Mouse (Mus musculus) hindbrain, embryonic 13.5 days (tissue): ENCODE data around the gene Dnah11. TPM values are rescaled to one million over a fixed set of nuclear protein-coding genes. Genes with fewer than 3 reads are reported as not detected.
A peak's percentile ranks its signal among the peaks of the same experiment; 100 is the strongest.
"Not testable (repeated sequence)": the region's sequence is repeated elsewhere in the genome, so short reads cannot be mapped to it uniquely, and the experiment has no call there.

ENCODE experiments used
- ATAC-seq: fragments of 200-750 bp; cut with Nextera tagmentation; 2 replicates; pipeline ENCODE4 v1.8.0; 2017; ENCODE audit warnings: moderate TSS enrichment; ENCODE audit not compliant: low FRiP score
- H3K27ac ChIP-seq: fragments of 300-500 bp; sonication (generic); 2 replicates; pipeline ENCODE4 v1.5.1; 2015; ENCODE audit warnings: inconsistent platforms, mild to moderate bottlenecking, moderate library complexity
- H3K27me3 ChIP-seq: fragments of 300-500 bp; sonication (generic); 2 replicates; pipeline ENCODE4 v1.6.1; 2015; ENCODE audit warnings: mild to moderate bottlenecking, inconsistent platforms
- H3K36me3 ChIP-seq: fragments of 300-500 bp; sonication (generic); 2 replicates; pipeline ENCODE4 v1.6.1; 2015; ENCODE audit warnings: mild to moderate bottlenecking, inconsistent platforms
- H3K4me1 ChIP-seq: fragments of 300-500 bp; sonication (generic); replicated peaks from 2 replicates; pipeline ENCODE4 v1.6.1; 2015; ENCODE audit warnings: inconsistent platforms
- H3K4me2 ChIP-seq: fragments of 300-500 bp; sonication (generic); 2 replicates; pipeline ENCODE4 v1.6.1; 2015; ENCODE audit warnings: inconsistent platforms, mild to moderate bottlenecking, moderate library complexity
- H3K4me3 ChIP-seq: fragments of 300-500 bp; sonication (generic); 2 replicates; pipeline ENCODE4 v1.5.1; 2015; ENCODE audit warnings: mild to moderate bottlenecking, inconsistent platforms
- H3K9ac ChIP-seq: fragments of 300-500 bp; sonication (generic); 2 replicates; pipeline ENCODE4 v1.6.1; 2015; ENCODE audit warnings: mild to moderate bottlenecking, inconsistent platforms
- H3K9me3 ChIP-seq: fragments of 300-500 bp; sonication (generic); 2 replicates; pipeline ENCODE4 v1.6.1; 2016; ENCODE audit warnings: inconsistent platforms
- WGBS: fragments of 180-500 bp; shearing (Covaris S2); methylation state at CpG from one replicate; pipeline ENCODE4 v1.1.7; 2015; 5-methylcytosine and 5-hydroxymethylcytosine counted together
- polyA plus RNA-seq: library from polyadenylated mRNA; unstranded; fragments of >200 nt; fragmentation: Nextera tagmentation; extraction: Ambion mirVana; gene quantifications from 2 replicates; pipeline ENCODE4 v1.2.1, GENCODE M21; 2015

Dnah11 gene
- polyA plus RNA-seq, 1 experiment from 2014 or later = 0.36 TPM

DNA sequence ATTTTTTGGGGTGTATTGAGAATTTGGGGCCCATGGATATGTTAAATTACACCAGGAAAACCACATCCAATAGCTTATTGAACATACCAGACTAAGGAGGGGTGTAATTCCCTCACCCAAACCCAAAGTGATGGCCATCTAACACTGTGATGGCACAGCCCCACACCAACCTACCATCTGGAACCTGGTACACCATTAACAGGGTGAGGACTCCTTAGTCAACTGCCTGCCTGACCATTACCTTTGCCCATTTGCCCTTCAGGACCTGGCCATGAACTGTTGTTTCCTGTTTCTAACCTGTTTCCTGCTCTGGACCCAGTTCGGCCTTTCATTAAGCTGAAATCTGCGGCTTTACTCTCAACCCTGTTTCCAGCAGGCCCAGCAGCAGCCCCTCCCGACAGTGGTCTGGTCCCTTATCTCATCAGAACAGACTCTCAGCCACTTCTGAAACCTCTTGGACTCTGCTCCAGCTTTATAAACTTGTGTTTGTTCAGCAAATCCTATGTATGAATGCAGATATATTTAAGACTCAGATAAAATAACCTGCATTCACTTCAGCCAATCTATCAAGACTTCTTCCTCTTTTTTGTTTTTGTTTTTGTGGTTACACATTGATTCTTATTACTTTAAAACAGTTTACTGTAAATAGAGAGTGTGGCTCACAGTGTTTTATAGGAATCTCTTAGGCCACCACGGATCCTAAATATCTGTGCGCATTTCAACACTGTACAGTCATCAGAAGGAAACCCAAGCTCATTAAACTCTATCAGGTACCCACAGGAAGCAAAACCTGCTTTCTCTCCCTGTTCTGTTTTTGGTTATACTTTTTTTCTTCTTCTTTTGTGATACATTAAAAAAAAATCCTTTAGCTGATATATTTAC lies 251.8 kb downstream of the Dnah11 start:
- Histone ChIP-seq H3K36me3 (no peaks in the 10 kb centered on the region), H3K9me3 (no peaks in the 10 kb centered on the region), H3K4me2 (no peak overlapping the region), H3K4me3 (no peak overlapping the region), H3K27me3 (no peaks in the 10 kb centered on the region), H3K27ac (no peak overlapping the region), H3K9ac (no peak overlapping the region), H3K4me1 (no peaks in the 10 kb centered on the region)
- no peak for ATAC-seq
- 88% methylated on average over 5 of the region's 5 CpGs for WGBS

DNA sequence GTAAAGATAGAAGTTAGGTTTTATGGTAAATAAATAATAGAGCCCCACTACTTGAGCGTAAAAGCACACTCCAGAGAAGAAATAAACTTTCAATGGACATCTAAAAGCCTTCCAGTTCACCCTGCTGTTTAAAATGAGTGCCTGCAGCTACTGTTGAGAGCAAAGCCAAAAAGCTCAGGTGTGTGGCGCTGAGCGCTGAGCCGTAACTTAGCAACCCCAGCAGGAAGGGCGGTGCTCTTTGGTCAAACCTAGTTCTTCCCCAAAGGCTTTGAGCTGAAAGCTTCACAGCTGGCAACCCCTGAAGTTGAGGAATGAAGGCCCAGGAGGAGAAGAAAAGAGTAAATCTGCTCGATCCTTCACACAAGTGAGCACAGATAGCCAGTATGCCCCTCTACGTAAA lies 256.9 kb downstream of the Dnah11 start:
- 48% methylated on average over 7 of the region's 7 CpGs for WGBS
- Histone ChIP-seq H3K4me1 (no peaks in the 10 kb centered on the region), H3K4me2 (no peak overlapping the region)

GRCm38 (mm10) chr12:117938214-117938613 lies 260.6 kb downstream of the Dnah11 start:
- H3K27me3 ChIP-seq = 0 out of 2 replicates have a peak, but pooled peaks cover 2% of the 10 kb centered on the region
- no peak overlapping the region for H3K27ac ChIP-seq
- no peaks in the 10 kb centered on the region for H3K4me1 ChIP-seq
- H3K9ac ChIP-seq = no peak overlapping the region
- no peak overlapping the region for H3K4me2 ChIP-seq
- WGBS = 75% methylated on average over 2 of the region's 2 CpGs
- H3K9me3 ChIP-seq = no peaks in the 10 kb centered on the region
- ATAC-seq = no peak
- no peaks in the 10 kb centered on the region for H3K36me3 ChIP-seq
- H3K4me3 ChIP-seq = no peak overlapping the region

More for the DNA sequence above, 256.9 kb downstream of the Dnah11 start:
- no peak overlapping the region for H3K4me3 ChIP-seq
- H3K9ac ChIP-seq = no peak overlapping the region
- H3K27me3 ChIP-seq = 0 out of 2 replicates have a peak, but pooled peaks cover 2% of the 10 kb centered on the region
- ATAC-seq = no peak
- no peaks in the 10 kb centered on the region for H3K36me3 ChIP-seq
- H3K27ac ChIP-seq = no peak overlapping the region
- H3K9me3 ChIP-seq = no peaks in the 10 kb centered on the region

DNA sequence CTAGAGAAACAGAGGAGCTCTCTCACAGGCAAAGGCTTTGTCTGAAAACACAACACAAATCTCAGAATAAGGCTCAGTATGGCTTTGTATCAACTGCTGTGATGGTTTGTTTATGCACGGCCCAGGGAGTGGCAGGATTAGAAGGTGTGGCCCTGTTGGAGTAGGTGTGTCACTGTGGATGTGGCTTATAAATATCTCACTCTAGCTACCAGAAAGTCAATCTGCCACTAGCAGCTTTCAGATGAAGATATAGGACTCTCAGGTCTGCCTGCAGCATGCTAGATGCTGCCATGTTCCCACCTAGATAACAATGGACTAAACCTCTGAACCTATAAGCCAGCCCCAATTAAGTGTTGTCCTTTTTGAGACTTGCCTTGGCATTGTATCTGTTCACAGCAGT lies 266.8 kb downstream of the Dnah11 start:
- H3K4me2 ChIP-seq = no peak overlapping the region
- no peak overlapping the region for H3K9ac ChIP-seq
- H3K9me3 ChIP-seq = no peaks in the 10 kb centered on the region
- H3K4me3 ChIP-seq = no peak overlapping the region
- WGBS = 91% methylated on average over 1 of the region's 1 CpGs
- H3K4me1 ChIP-seq = no peaks in the 10 kb centered on the region
- no peak for ATAC-seq
- H3K27me3 ChIP-seq = no peaks in the 10 kb centered on the region
- no peak overlapping the region for H3K27ac ChIP-seq
- H3K36me3 ChIP-seq = no peaks in the 10 kb centered on the region

DNA sequence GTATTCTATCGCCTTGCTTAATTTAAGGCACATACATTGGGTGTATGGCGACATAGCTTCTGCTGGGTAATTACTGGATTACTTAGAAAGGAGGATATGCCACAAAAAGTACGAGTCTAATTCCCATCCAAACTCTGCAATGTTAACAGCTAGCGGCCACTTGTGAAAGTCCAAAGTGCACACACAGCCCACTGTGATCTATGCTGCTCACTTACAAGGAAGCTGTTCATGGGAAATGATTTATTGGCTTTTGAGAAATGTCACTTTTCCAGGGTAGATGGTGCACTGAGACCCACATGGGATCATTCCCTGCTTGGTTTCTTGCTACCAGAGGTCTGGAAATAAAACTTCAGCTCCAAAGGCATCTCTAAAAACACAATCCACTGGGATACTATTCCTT lies 269.1 kb downstream of the Dnah11 start:
- no peak overlapping the region for H3K4me3 ChIP-seq
- no peak overlapping the region for H3K27ac ChIP-seq
- H3K36me3 ChIP-seq = no peaks in the 10 kb centered on the region
- no peak for ATAC-seq
- no peak overlapping the region for H3K4me2 ChIP-seq
- WGBS = 88% methylated on average over 4 of the region's 4 CpGs
- H3K4me1 ChIP-seq = no peaks in the 10 kb centered on the region
- no peaks in the 10 kb centered on the region for H3K27me3 ChIP-seq
- H3K9ac ChIP-seq = no peak overlapping the region
- H3K9me3 ChIP-seq = no peaks in the 10 kb centered on the region

- no peak overlapping the region for H3K4me2 ChIP-seq
- no peak for ATAC-seq
Measured at GRCm38 (mm10) chr12:117915826-117916588, 282.8 kb downstream of the Dnah11 start.

GRCm38 (mm10) chr12:117914613-117915245 lies 284.1 kb downstream of the Dnah11 start:
- Histone ChIP-seq H3K27ac (no peak overlapping the region), H3K36me3 (no peaks in the 10 kb centered on the region), H3K4me1 (peaks cover 29% of the 10 kb centered on the region), H3K9me3 (no peaks in the 10 kb centered on the region), H3K4me3 (no peak overlapping the region), H3K27me3 (no peaks in the 10 kb centered on the region), H3K9ac (no peak overlapping the region), H3K4me2 (no peak overlapping the region)
- 13% methylated on average over 10 of the region's 10 CpGs for WGBS
- peak; percentile 39; the same call in 1 of the 2 replicates for ATAC-seq

More at GRCm38 (mm10) chr12:117915826-117916588, 282.8 kb downstream of the Dnah11 start:
- 33% methylated on average over 10 of the region's 10 CpGs for WGBS
- Histone ChIP-seq H3K4me3 (no peak overlapping the region), H3K4me1 (peaks cover 29% of the 10 kb centered on the region), H3K9me3 (no peaks in the 10 kb centered on the region), H3K9ac (no peak overlapping the region), H3K27ac (no peak overlapping the region), H3K27me3 (no peaks in the 10 kb centered on the region), H3K36me3 (no peaks in the 10 kb centered on the region)

- no peaks in the 10 kb centered on the region for H3K9me3 ChIP-seq
- H3K4me3 ChIP-seq = no peak overlapping the region
- H3K9ac ChIP-seq = no peak overlapping the region
- H3K36me3 ChIP-seq = no peaks in the 10 kb centered on the region
- H3K27me3 ChIP-seq = no peaks in the 10 kb centered on the region
- H3K4me2 ChIP-seq = no peak overlapping the region
- H3K27ac ChIP-seq = no peak overlapping the region
- no peak for ATAC-seq
- peaks cover 24% of the 10 kb centered on the region for H3K4me1 ChIP-seq
- 86% methylated on average over 1 of the region's 1 CpGs for WGBS
Measured at GRCm38 (mm10) chr12:117911396-117911795, 287.4 kb downstream of the Dnah11 start.

DNA sequence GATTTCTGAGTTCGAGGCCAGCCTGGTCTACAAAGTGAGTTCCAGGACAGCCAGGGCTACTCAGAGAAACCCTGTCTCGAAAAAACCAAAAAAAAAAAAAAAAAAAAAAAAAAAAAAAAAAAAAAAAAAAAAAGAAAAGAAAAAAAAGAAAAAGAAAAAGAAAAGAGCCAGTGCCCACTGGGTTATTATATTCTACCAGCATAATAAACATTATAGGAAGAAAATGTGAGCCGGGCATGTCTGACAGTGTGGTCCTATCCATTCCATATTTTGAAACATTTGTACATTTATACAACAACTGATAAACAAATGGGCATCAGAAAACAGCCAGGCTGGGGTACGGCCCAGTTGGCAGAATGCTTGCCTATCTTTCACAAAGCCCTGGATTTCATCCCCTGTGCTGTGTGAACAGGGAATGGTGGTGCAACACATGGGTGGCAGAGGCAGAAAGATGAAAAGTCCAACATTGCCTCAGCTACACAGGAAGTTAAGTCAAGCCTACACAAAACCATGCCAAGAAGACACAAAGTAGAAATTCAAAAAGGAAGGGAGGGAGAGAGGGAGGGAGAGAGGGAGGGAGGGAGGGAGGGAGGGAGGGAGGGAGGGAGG lies 293.5 kb downstream of the Dnah11 start:
- not testable (repeated sequence) for H3K4me3 ChIP-seq, H3K9ac ChIP-seq, ATAC-seq, H3K36me3 ChIP-seq, H3K27ac ChIP-seq, H3K27me3 ChIP-seq, H3K9me3 ChIP-seq, H3K4me2 ChIP-seq, H3K4me1 ChIP-seq
- 92% methylated on average over 4 of the region's 4 CpGs for WGBS

DNA sequence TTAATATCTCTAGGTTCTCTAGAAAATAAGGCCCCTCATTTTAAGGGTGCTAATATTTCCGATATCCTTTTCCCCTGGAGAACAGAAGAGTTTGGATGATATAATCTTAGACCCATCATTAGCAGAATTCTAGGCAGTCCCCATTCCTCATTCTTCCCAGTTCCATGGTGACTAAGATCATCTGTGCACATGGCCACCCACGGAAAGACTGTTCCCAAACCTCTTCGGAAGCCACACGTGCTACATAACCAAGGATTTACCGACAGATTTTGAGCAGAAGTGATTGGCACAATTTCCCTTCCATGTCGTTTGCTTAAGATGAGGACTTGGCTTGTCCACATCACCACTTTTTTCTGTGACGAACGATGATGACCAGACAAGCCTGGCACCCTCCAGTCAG lies 295.2 kb downstream of the Dnah11 start:
- H3K27me3 ChIP-seq = no peaks in the 10 kb centered on the region
- no peaks in the 10 kb centered on the region for H3K9me3 ChIP-seq
- 0 out of 2 replicates have a peak, but pooled peaks cover 5% of the 10 kb centered on the region for H3K4me1 ChIP-seq
- no peak overlapping the region for H3K4me3 ChIP-seq
- 90% methylated on average over 8 of the region's 8 CpGs for WGBS
- H3K4me2 ChIP-seq = no peak overlapping the region
- no peaks in the 10 kb centered on the region for H3K36me3 ChIP-seq
- ATAC-seq = no peak
- H3K27ac ChIP-seq = no peak overlapping the region
- no peak overlapping the region for H3K9ac ChIP-seq

GRCm38 (mm10) chr12:117901352-117901751 lies 297.5 kb downstream of the Dnah11 start:
- ATAC-seq, H3K27ac ChIP-seq, H3K36me3 ChIP-seq, H3K9ac ChIP-seq, H3K4me2 ChIP-seq, H3K9me3 ChIP-seq, H3K4me1 ChIP-seq, H3K4me3 ChIP-seq, H3K27me3 ChIP-seq: not testable (repeated sequence)
- WGBS = 53% methylated on average over 2 of the region's 4 CpGs

GRCm38 (mm10) chr12:117900798-117901197 lies 298.0 kb downstream of the Dnah11 start:
- WGBS = 88% methylated on average over 1 of the region's 4 CpGs
- not testable (repeated sequence) for H3K4me3 ChIP-seq, H3K36me3 ChIP-seq, H3K9me3 ChIP-seq, H3K9ac ChIP-seq, ATAC-seq, H3K27ac ChIP-seq, H3K27me3 ChIP-seq, H3K4me1 ChIP-seq, H3K4me2 ChIP-seq
